In the genomic region with DNA sequence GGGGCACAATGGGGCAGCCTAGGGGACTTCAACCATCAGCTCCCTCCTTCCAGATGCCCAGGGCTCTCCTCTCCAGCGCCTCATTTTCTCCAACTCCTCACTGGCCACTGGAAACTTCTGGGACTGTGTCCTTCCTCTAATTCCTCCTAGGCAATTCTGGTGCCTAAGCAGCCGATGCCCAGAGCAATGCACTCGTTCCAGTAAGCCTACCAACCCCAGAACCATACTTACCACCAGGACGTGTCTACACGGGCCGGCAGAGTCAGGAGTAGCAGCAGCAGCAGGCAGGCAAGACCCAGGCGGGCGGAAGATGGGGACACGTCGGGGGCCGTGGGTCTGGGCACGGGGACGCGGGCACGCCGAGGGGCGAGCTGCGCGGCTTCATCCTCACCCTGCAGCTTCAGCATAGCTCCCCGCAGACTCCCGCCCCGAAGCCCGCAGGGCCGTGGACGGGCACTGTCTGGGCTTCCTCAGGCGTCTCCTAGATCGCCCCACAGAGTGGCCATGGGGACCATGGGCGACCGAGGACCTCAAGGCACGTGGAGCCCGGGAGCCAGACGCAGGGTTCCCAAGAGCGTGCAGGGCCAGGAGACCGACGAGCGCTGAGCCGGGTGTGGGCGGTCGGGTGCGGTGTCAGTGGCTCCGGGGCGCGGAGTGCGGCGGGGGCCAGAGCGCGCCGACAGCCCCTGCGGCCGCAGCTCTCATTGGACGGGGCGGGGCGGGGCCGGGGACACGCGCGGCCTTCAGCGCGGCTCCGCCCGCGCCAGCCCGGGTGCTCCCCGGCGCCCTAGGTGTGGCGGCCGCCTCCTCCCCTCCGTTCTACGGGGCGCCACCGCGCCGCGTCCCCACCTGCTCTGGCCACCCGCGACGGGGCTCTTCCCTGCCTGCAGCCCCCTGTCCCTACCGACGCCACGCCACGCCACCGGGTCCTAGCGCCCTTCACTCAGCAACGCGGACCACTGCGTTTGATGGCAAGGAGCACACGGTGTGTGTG, we compare ENCODE assay signal across 9 mouse cellular contexts. TPM values are rescaled to one million over a fixed set of nuclear protein-coding genes. Genes with fewer than 3 reads are reported as not detected.
A peak's percentile ranks its signal among the peaks of the same experiment; 100 is the strongest.
DNase-seq lines count a peak whose midpoint lies in the region; ATAC-seq and TF ChIP-seq lines count a peak whose summit lies in the region.
"Had no signal": no experiment of that assay in that cellular context is flagged by ENCODE, and none has a peak within 500 bp of the region (broad histone marks: within the 10 kb centered on the region; RNA-seq: fewer than 3 reads in every experiment).

Gene Wnt2b (minus strand): TSS at position 856 of the 994 bp plus-strand sequence.

- TF ChIP-seq POLR2A in heart, adult 2 months (IDR thresholded peaks at IDR 0.05; ENCODE audit: insufficient read depth, low read depth, low read length) = no peak

- peak within 1 kb of the TSS; percentile 47 for H3K4me3 ChIP-seq in heart, adult 2 months
- peak within 1 kb of the TSS; percentile 50 for H3K4me3 ChIP-seq in forebrain, postnatal 0 days (ENCODE audit: low read depth, low read length)
- H3K4me3 ChIP-seq in kidney, postnatal 0 days (replicated peaks; ENCODE audit: low read depth, low read length) = peak within 1 kb of the TSS; percentile 42
- H3K4me3 ChIP-seq in midbrain, embryonic 14.5 days (replicated peaks; ENCODE audit: low read depth, low read length) = peak within 1 kb of the TSS; percentile 53

- H3K9ac ChIP-seq in heart, adult 2 months (ENCODE audit: low read depth, low read length) = peak within 1 kb of the TSS; percentile 25
- peak within 1 kb of the TSS; percentile 37 for H3K9ac ChIP-seq in forebrain, postnatal 0 days
- peak within 1 kb of the TSS; percentile 40 for H3K9ac ChIP-seq in kidney, postnatal 0 days (ENCODE audit: low read depth, low read length)
- H3K9ac ChIP-seq in midbrain, embryonic 14.5 days (replicated peaks; ENCODE audit: low read length) = peak within 1 kb of the TSS; percentile 47

- H3K36me3 ChIP-seq in heart, adult 2 months (ENCODE audit: control insufficient read depth, insufficient read depth, low read length) = no peaks in the 10 kb centered on the region
- H3K36me3 ChIP-seq in forebrain, postnatal 0 days (ENCODE audit: insufficient read depth) = no peaks in the 10 kb centered on the region
- no peaks in the 10 kb centered on the region for H3K36me3 ChIP-seq in kidney, postnatal 0 days (ENCODE audit: insufficient read depth, low read length)
- no peaks in the 10 kb centered on the region for H3K36me3 ChIP-seq in midbrain, embryonic 14.5 days (ENCODE audit: control insufficient read depth, insufficient read depth, low read length)

- peak; percentile 74 for ATAC-seq in forebrain, postnatal 0 days
- peak; percentile 50 for ATAC-seq in kidney, postnatal 0 days (replicated peaks; ENCODE audit: low FRiP score, low read depth)
- ATAC-seq in midbrain, embryonic 14.5 days (ENCODE audit: low FRiP score, low TSS enrichment) = peak; percentile 51

- H3K9me3 ChIP-seq in forebrain, postnatal 0 days (ENCODE audit: low read length) = no peaks in the 10 kb centered on the region
- H3K9me3 ChIP-seq in kidney, postnatal 0 days (replicated peaks; ENCODE audit: low read length) = no peaks in the 10 kb centered on the region
- no peaks in the 10 kb centered on the region for H3K9me3 ChIP-seq in midbrain, embryonic 14.5 days (ENCODE audit: control insufficient read depth, low read length)

- no peak within 1 kb of the TSS for H3K27ac ChIP-seq in heart, adult 2 months
- no peak within 1 kb of the TSS for H3K27ac ChIP-seq in forebrain, postnatal 0 days (ENCODE audit: low read depth, low read length)
- no peak within 1 kb of the TSS for H3K27ac ChIP-seq in kidney, postnatal 0 days
- H3K27ac ChIP-seq in midbrain, embryonic 14.5 days (replicated peaks; ENCODE audit: low read depth, low read length) = no peak within 1 kb of the TSS

- intact Hi-C loops in heart, adult 2 months (cut with DNase I) = no loop called here

- no peak for TF ChIP-seq CTCF in heart, adult 2 months (IDR thresholded peaks at IDR 0.05)
- TF ChIP-seq CTCF in forebrain, postnatal 0 days (IDR thresholded peaks at IDR 0.05; ENCODE audit: low read depth) = no peak
- no peak for TF ChIP-seq CTCF in kidney, postnatal 0 days (IDR thresholded peaks at IDR 0.05; ENCODE audit: low read depth)

- TF ChIP-seq EP300 in heart, adult 2 months (IDR thresholded peaks at IDR 0.05; ENCODE audit: insufficient read depth, low read depth, low read length) = no peak

- peak within 1 kb of the TSS; percentile 60 for H3K4me2 ChIP-seq in forebrain, postnatal 0 days (ENCODE audit: low read depth)
- H3K4me2 ChIP-seq in kidney, postnatal 0 days (ENCODE audit: low read length) = peak within 1 kb of the TSS; percentile 83
- H3K4me2 ChIP-seq in midbrain, embryonic 14.5 days (ENCODE audit: low read length) = peak within 1 kb of the TSS; percentile 69

- no peaks in the 10 kb centered on the region for H3K79me2 ChIP-seq in heart, adult 2 months (replicated peaks; ENCODE audit: control insufficient read depth, insufficient read depth, low read length)

- H3K27me3 ChIP-seq in heart, adult 2 months (ENCODE audit: control insufficient read depth, insufficient read depth, low read length) = peaks cover 12% of the 10 kb centered on the region
- H3K27me3 ChIP-seq in forebrain, postnatal 0 days (ENCODE audit: insufficient read depth, low read length) = peaks cover 42% of the 10 kb centered on the region
- peaks cover 29% of the 10 kb centered on the region for H3K27me3 ChIP-seq in kidney, postnatal 0 days (ENCODE audit: insufficient read depth, low read length)
- H3K27me3 ChIP-seq in midbrain, embryonic 14.5 days (ENCODE audit: control insufficient read depth, insufficient read depth, low read length) = peaks cover 56% of the 10 kb centered on the region

- DNase-seq in heart, adult 2 months = peak; percentile 36 to 50
- DNase-seq in heart, adult 8-10 months (ENCODE audit: low spot score) = no peak
- DNase-seq in adrenal gland, adult (ENCODE audit: inconsistent age in 2 of 2, low spot score in 1 of 2) = peak; percentile 36 to 71
- peak; percentile 11 for DNase-seq in forebrain, postnatal 0 days
- DNase-seq in kidney, postnatal 0 days (ENCODE audit: low spot score) = no peak
- DNase-seq in midbrain, embryonic 14.5 days = peak; percentile 61
- no peak for DNase-seq in ovary, adult 18-20 months (ENCODE audit: low spot score)
- no peak for DNase-seq in spleen, postnatal 10 days (ENCODE audit: low spot score in 2 of 2)

- WGBS in heart, adult 2 months = 2% methylated on average over 86 of the region's 87 CpGs
- 3% methylated on average over 85 of the region's 87 CpGs for WGBS in forebrain, postnatal 0 days
- WGBS in kidney, postnatal 0 days = 4% methylated on average over 72 of the region's 87 CpGs
- under 1% methylated on average over 82 of the region's 87 CpGs for WGBS in midbrain, embryonic 14.5 days

- H3K4me1 ChIP-seq in heart, adult 2 months (ENCODE audit: control insufficient read depth, insufficient read depth, low read length) = no peaks in the 10 kb centered on the region
- H3K4me1 ChIP-seq in forebrain, postnatal 0 days (ENCODE audit: insufficient read depth) = no peaks in the 10 kb centered on the region
- H3K4me1 ChIP-seq in kidney, postnatal 0 days (replicated peaks; ENCODE audit: insufficient read depth, low read length) = peaks cover 11% of the 10 kb centered on the region; the same call in 1 of the 2 replicates
- peaks cover 12% of the 10 kb centered on the region; the same call in 1 of the 2 replicates for H3K4me1 ChIP-seq in midbrain, embryonic 14.5 days (ENCODE audit: control insufficient read depth, insufficient read depth, low read length)

RNA-seq across cellular contexts. Expression of gene Wnt2b, which starts in this region (rescaled TPM):
- under 1 TPM; 0.76 to 0.77 TPM for total RNA-seq in heart, adult 2 months (2021)
- 0.51 and 0.94 TPM in 2 replicates for polyA plus RNA-seq in heart, adult 2 months (2012; rRNA removed)
- 1 to 10 TPM in 1 of 4 experiments, under 1 TPM in 3; 0.38 to 2.0 (median 0.60) TPM for total RNA-seq in heart, adult 8-10 months (2022)
- total RNA-seq in forebrain, postnatal 0 days (2014; rRNA removed) = 1.2 and 2.0 TPM in 2 replicates
- 0.21 and 0.47 TPM in 2 replicates for polyA plus RNA-seq in forebrain, postnatal 0 days (2015; fragmentation: Nextera tagmentation; extraction: Ambion mirVana)
- polyA plus RNA-seq in kidney, postnatal 0 days (2015; fragmentation: Nextera tagmentation; extraction: Ambion mirVana) = 0.43 and 0.59 TPM in 2 replicates
- 0.65 and 0.93 TPM in 2 replicates for polyA plus RNA-seq in midbrain, embryonic 14.5 days (2014; fragmentation: Nextera tagmentation; extraction: Ambion mirVana)
- total RNA-seq: MEL had no signal

Comparison
In these comparisons a context has a peak if more than half of its experiments do, and no peak if none do; other contexts are left out.
1. Peak in DNase-seq, H3K4me3 ChIP-seq and H3K9ac ChIP-seq in heart, adult 2 months; RNA of the gene not detected or under 1 TPM.
2. Peak in ATAC-seq, H3K4me3 ChIP-seq, H3K9ac ChIP-seq and H3K4me2 ChIP-seq in kidney, postnatal 0 days; RNA of the gene not detected or under 1 TPM.
3. Peak in DNase-seq, ATAC-seq, H3K4me3 ChIP-seq, H3K9ac ChIP-seq and H3K4me2 ChIP-seq in midbrain, embryonic 14.5 days; RNA of the gene not detected or under 1 TPM.
4. DNase-seq: peak in adrenal gland, adult (2 of 2) and forebrain, postnatal 0 days (single experiment); none in heart, adult 8-10 months (single experiment), kidney, postnatal 0 days (single experiment), ovary, adult 18-20 months (single experiment) and spleen, postnatal 10 days (0 of 2).
5. Peak in every context shown above with its lines, with median percentiles within 50 percentile points of each other: H3K4me3 ChIP-seq, H3K9ac ChIP-seq, ATAC-seq and H3K4me2 ChIP-seq.